Mouse (Mus musculus): ENCODE data around the gene Ocln.

Gene Ocln

DNA sequence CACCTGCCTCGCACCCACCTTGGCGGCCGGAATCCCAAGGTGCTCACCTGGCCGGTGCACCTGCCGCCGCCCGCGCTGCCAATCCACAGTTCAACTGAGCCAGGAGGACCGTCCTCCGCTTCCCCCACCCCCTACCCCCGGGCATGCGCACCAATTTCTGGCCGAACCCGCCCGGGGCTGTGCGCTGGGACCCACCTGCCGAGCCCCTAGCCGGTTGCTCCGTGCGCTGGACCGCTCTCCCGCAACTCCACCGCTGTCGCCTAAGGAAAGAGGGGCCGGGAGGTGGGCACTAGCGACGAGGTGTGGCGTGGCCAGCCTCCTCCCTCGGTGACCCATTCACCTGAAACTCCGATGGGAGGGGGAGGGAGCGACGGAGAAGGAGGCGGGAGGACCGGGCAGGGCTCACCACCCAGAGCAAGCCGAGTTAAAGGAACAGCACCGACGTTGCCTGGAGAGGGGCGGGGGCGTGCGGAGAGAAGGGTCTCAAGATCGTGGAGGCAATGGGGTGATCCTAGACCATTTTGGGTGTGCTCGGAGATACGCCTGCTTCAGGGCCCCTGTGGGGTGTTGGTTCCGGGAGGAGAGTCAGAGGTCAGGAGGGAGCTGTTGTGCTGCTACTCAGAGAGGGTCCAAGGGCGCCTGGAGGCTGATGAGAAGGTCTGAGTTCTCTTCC, at the start of gene Ocln:
Ocln (minus strand) TSS at position 350 of the 673 bp plus-strand sequence.
- DNase-seq: peak; percentile 13

DNA sequence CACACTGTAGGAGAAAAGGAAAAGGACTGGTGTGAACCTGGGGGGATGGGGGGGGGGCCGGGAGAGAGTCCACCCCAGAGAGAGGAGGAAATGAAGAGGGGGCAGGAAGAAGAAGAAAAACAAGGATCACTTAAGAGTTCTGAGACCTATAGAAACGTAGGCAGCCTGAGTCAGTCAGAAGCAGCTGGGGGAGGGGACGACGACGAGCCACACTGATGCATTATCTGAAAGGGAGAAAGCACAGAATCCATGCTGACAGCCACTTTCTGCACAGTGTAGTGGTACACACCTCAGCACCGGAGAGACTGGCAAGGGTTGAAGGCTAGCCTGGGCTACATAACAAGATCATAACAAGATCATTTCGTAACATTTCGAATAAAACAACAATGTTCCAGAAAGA, 48.5 kb upstream of the Ocln start:
- DNase-seq: no peak

DNA sequence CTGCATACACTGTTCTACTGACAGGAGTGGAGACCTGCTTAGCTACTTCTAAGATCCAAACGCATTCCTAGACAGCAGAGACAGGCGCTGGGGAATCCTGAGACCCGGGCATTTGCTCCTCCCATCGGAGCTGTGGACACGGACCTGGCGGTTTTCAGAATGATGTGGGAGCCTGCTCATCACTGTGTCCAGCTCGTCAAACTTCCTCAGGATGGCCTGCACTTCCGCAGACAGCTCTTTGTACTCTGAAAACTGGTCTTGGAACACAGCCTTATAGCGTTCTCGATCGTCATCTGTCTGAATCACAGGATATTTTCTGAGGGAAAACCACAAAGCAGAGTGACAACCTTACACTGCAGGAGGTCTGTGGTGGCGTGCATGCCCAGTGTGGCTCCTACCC, 47.8 kb upstream of the Ocln start:
- DNase-seq: no peak

DNA sequence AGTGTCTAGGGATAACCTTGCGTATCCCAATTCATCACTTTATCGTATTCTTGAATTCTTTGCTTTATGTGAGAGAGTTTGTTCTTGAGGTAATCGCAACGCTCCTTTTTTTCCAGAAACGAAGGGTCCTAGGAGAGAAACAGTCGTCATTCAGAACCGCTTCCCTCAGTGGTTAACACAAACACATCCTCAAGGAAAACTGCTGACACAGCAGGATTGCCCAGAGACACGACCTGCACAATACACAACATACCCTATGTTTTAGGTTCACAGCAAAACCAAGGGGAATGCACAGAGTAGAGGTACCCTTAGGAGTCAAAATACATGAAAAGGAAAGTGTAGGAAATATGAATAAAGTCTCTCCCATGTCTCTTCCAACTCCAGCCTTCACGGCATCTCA, 44.8 kb upstream of the Ocln start:
- no peak for DNase-seq

DNA sequence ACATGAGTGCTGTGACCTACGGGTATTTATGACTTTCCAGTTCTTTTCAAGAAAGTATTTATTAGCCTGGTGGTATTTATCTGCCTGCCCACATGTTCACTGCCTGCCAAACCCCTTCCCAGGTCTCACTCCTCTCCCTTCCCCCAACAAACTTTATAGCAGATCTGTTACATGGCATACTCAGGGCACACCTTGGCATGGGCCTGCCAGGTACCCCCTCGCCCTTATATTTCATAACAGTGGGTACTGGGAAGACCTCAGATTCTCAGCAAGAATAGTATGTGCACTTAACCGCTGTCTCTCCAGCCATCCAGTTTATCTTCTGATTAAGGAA, 43.0 kb upstream of the Ocln start:
- no peak for DNase-seq

DNA sequence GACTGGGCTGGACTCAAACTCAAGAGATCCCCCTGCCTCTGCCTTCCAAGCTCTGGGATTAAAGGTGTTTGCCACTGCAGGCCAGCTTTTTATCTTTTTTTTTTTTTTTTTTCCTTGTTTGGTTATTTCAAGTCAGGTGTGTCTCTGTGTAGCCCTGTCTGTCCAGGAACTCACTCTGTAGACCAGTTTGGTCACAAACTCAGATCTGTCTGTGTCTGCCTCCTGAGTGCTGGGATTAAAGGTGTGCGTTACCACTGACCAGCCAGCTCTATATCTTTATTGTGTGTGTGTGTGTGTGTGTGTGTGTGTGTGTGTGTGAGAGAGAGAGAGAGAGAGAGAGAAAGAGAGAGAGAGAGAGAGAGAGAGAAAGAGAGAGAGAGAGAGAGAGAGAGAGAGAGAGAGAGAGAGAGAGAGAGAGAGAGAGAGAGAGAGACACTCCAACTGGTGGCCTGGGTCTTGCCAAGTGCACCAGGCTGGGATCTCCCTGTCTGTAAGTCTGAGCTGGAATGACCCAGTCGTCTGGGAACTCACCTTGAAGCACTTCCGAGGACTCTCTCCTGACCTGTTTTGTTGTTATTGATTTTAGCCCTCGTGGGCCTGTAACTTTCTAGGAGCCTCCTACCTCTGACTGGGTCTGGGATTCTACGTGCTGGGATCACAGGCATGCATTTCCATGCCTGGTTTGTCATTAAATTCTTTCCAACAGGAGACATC, 42.5 kb upstream of the Ocln start:
- no peak for DNase-seq

DNA sequence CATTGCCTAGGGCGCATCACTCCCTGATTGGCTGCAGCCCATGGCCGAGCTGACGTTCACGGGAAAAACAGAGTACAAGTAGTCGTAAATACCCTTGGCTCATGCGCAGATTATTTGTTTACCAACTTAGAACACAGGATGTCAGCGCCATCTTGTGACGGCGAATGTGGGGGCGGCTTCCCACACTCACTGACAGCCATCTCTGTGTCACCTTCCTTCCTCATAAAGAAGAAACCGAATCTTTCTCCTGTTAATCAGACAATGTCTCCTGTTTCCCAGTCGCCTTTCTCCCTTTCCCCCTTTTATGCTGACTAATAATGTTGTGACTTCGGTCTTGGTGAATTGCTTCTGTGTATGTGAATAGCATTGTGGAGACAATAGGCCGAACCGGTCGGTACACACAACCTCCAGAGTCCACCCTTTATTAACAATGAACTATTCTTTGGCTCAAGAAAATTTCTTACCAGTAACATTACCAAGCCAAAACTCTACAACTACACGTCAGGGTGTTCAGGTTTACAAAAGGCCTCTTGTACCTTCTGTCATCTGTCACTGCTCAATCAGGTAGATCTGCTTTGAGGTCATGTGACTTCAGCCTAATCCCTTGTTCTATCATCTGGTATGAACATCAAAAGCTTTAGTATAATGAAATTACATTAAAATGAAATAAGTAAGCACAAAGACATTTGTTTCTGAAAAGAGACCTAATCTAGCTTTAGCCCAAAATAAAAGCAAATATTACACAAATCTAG, 41.7 kb upstream of the Ocln start:
- DNase-seq: no peak

DNA sequence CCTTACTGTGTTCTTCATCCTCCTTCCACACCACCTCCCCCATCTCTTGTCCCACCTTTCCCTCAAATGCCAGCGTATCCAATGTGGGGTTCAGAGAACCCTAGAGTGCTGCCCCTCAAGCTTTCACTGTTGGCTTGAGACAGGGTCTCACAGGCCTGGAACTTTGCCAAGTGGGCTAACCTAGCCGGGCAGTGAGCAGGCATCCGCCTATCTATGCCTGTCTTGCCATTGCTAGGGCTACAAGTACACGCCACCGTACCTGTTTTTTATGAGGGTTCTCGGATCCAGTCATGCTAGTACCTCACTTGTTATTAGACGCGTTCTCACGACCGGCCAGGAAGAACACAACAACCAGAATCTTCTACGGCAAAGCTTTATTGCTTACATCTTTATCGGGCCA, 36.1 kb upstream of the Ocln start:
- no peak for DNase-seq

DNA sequence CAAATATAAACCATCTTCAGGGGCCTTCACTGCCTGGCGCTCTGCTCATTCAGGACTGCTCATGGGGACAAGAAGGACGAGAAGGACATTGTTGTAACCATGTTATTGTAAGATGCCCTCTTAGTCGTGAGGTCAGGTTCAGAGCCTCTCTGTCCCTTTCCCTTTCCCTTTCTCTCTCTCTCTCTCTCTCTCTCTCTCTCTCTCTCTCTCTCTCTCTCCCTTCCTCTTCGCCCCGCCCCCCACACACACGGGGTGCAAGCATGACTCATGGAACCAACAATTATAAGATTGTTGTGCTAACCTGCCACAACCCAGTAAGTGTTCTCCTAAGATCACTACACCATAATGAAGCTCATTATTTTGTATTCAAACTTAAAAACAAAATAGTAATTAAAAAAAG, 29.6 kb upstream of the Ocln start:
- DNase-seq: no peak

DNA sequence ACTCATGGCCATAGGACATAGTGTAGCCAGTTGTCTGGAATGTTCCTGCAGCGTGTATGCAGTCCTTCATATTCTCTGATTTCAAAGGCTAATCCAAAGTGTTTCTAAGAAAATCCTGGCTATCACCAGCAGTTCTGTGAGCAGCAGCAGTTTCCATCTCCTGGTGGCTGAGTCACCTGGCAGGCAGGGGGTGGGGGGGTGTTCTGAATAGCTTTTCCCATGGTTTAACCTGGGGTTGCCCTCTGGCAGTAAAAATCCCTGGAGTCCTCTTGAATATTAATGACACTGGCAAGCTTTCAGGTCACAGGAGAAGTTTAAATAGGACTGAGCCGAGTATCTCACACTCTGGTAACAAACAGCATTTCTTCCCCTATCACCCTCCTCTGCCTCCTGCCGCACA, 29.2 kb upstream of the Ocln start:
- no peak for DNase-seq

DNA sequence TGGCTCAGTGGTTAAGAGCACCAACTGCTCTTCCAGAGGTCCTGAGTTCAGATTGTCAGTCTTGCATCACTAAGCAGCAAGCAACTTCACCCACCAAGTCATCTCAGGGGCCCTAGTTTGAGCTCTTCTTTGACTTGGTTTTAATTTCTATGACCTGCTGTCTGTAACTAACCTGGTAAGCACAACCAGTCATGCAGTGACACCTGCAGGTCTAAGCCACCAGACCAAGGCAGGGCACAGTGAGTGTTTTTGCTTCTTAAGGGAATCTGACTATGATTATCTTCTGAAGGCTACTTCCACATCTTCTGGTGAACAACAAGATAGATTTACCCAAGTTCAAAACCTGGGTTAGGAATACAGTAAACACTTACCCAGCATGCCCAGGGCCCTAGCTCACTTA, 27.4 kb upstream of the Ocln start:
- DNase-seq: no peak

DNA sequence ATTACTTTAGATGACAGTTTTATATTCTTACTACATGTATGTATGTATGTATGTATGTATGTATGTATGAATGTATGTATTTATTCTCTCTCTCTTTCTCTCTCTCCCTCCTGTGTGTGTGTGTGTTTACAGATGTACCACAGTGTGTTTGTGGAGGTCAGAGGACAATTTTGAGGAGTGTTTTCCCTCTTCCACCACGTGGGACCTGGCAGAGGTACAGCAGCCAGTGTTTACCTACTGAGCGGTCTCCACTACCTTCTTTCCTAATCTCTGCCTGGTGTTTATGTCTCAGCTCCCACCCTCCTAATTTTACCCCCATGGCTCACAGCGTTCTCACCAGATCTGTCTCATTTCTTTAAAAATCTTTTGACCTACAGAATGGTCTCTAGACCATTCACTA, 26.7 kb upstream of the Ocln start:
- no peak for DNase-seq

DNA sequence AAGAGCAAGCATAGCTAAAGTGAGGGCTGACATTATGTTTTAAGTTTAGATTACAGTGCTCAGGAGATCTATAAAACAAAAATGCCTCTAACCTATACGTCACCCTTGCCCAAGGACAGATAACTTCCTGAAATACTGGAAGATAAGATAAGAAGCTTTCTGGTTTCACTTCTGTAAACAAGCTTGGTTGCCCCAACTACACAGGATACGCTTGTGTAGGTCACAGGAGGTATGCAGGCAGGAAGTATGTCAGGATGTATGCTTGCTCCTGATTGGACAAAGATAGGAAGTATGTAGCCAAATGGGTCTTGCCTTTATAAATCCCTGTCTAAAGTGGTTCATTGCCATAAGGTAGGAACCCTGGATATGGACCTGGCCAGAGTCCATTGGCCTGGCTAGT, 23.4 kb upstream of the Ocln start:
- DNase-seq: no peak

DNA sequence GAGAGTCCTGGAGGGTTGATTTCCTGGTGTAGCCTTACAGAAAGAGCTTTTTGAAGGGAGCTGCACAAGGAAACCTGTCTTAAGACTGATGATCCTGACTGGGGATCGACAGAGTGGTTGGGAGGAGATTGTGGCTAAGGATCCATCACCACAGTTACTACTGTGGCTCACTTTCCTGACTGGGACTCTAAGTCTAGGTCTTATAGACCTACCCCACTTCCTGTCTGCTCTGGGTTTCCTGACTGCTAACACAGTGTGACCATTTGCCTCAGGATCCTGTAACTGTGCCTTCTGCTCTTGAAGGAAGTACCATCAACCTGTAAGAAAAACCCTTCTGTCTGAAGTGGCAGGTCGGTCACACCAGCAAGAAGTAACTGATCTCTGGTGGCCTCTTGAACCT, 18.2 kb upstream of the Ocln start:
- no peak for DNase-seq

DNA sequence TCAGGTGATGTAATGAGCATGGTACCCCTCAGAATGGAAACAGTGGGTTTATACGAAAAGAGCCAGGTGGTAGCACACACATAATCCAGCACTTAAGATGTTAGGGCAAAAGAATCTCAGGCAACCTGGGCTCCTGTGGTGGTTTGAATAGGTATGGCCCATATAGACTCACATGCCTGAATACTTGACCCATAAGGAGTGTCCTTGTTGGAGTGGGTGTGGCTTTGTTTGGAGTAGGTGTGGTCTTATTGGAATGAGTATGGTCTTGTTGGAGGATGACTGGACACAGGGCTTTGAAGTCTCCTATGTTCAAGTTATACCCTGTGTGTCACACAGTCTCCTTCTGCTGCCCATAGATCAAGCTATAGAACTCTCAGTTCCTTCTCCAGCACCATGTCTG, 15.8 kb upstream of the Ocln start:
- DNase-seq: no peak

DNA sequence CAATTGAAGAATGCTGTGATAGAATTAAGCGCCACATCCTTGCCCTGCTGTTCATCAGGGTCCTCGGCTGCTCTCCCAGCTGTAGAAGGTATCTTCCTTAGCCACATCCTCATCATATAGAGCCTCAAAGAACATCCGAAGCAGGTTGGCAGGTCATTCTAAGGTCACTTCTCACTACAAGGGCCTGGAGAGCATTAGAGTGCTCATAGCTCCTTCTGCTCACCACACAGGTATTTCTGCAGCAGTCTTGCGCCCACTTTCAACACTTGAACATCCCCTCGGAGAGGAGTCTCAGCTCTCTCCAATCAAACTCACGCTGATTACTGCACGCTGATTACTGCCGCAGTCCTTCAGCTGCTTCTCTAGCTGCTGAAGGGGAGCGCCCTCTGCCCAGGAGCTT, 6.9 kb upstream of the Ocln start:
- DNase-seq: no peak

DNA sequence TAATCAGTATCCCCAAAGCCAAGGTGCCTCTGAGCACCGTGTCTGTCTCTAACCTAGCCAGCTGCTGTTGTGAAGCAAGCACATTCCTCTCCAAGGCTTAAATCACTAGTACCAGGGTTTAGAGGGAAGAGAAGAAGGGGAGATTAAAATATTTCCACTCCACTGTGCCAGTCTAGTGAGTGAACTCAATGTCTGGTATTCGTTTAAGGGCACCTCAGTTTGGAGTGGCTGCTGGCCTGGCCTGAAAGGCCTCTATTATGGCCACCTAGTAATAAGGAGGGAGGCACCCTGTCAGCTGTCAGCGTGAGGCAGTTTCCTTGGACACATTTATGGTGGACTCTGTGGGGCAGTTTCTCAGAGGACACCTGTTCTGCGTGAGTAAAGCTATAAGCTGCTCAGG, 4.5 kb upstream of the Ocln start:
- no peak for DNase-seq

DNA sequence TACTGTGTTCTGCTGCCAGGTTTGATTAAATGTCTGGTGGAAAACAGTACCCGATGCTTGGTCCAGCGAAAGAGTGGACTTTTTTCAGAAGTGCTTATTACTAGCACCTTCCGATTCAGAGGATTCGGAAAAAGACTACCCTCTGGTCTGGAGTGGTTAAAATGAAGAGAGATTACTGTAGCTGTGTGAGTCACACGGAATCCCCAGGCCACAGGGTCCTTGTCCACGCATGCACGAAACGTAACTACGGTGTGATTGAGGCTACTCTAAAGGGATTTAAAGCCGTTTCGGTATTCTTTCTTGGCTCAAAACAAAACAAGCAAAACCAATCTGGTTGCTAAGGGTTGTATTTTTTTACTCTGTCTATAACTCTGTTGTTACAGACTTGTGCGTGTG, 522 bp upstream of the Ocln start:
- no peak for DNase-seq

DNA sequence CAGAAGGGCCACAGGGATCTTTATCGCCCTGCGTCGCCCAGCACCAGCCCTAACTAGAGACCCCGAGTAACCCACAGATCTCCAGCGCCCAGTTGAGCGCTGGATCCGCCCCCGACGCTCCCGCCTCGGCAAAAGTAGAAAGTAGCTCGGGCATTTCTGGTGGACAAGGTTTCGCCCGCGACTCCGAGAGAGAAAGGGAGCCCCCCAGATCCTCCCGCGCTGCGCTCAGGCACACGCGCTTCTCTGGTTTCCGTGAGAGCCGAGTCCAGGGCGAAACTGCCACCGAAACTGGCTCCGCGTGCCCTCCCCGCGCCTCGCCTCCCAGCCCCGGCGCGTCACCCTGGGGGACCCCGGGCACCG, 529 bp downstream of the Ocln start:
- DNase-seq: peak; percentile 0

DNA sequence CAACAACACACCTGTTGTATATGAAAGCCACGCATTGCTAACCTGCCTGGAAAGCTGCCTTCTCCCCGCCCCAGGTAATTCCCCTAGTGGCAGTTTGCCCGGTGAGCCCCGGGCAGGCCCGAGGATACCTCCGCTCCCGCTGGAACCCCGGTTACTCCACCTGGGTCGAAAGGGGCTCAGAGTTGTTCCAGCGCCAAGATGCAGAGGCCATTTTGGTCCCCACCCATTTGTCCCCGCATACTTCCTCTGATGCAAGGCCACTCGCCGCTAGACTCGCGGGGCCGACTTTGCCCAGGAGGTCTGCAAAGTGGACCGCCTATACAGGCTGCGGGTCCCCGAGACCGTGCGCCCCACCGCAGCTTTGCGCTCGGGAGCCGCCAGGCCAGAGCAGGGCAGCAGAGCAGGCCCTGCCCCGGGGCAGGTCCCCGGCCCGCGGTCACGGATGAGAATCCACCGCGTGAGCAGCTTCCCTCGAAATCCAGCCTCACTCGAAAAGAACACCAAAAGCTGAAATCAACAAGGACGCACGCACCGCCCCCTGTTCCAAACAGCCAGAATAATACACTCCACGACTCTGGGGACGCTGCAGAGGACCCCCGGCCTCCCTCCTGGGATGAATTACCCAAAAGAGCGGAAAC, 1.0 kb downstream of the Ocln start:
- DNase-seq: peak; percentile 2

DNA sequence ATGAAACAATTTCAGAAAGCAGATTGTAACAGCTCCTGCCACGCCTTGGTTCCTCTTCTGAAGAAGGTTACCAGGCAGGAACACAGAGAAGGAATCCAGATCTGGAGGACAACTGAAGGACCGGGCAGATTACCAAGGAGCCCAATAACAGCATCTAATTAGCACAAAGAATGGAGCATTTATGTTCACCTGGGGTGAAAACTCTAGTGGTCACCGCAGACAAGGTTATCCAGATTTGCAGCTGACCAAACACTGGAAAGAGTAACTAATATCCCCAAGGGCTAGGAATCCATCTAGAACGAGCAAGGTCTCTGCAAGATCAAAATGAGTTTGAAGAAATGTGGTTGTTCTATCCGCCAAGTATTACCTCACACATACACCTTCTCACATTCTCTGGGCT, 5.2 kb downstream of the Ocln start:
- DNase-seq: no peak

DNA sequence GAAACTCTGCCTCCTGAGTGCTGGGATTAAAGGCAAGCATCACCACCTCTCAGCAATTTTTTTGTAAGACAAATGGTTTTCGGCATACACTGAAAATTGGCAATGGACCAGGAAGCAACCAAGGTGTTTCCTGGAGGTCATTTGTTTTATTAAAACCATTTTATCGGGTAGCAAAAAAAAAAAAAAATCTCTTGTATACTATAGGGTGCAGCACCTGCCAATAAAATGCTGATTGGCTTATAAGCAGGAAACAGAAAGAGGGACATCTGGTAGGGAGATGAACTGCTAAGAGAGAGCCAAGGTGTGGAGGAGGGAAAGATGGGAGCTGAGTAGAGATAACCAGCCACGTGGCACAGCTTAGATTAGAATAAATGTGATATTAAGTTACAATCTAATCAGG, 7.0 kb downstream of the Ocln start:
- DNase-seq: no peak

DNA sequence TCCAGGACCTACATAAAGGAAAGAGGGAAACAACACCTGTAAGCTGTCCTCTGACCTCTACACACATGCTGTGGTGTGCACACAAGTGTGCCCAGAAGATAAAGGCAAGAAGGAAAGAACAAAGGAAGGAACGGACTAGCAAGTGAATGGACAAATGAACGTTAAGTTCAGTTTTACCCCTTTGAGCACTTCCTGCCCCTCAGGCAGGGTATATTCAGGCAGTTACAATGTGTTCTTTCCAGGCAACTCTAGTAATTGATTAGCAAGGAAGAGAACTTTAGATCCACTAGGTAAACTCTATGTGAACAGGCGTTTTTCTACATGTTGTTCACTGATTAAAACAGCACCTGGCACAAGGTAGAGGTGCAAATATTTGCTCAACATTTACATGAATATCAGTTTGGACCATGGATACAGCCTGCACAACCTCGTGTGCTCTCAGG, 8.3 kb downstream of the Ocln start:
- DNase-seq: no peak
